Mouse (Mus musculus) gastrocnemius, adult 8-10 months (tissue): Measurements from ENCODE around the gene Unc13a. TPM values are rescaled to one million over a fixed set of nuclear protein-coding genes. Genes with fewer than 3 reads are reported as not detected.

Source experiments
- DNase-seq, 2 experiments: peaks; one replicate each; pipeline ENCODE4 v3.0.0; 2022; ENCODE audit warnings: low spot score in 2 of 2
- total RNA-seq, 4 experiments: library from RNA; stranded (reverse); gene quantifications; 2 replicates each; pipeline ENCODE4 v1.2.4; 2022

Gene Unc13a
- total RNA-seq, 4 experiments from 2014 or later = 0.10 to 0.21 (median 0.20) TPM; not detected in 1

DNA sequence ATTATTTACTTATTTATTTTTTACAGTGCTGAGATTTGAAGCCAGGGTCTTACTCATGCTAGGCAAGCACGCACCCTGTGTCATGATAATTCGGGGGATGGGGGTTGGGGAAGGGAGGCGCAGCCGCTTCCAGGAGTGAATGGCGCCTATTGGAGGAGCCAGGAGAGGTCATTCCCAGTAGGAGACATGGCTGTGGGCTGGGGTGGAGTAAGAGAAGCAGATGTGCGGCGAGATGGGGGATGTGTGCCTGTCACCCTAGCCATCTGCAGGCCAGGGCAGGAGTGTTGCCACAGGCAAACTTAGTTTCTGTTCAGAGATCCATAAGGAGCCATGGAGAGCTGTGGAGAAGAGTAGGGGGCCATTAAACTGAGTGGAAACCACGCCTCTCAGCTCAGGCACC is 16.1 kb upstream of the Unc13a start:
- no peak for DNase-seq

DNA sequence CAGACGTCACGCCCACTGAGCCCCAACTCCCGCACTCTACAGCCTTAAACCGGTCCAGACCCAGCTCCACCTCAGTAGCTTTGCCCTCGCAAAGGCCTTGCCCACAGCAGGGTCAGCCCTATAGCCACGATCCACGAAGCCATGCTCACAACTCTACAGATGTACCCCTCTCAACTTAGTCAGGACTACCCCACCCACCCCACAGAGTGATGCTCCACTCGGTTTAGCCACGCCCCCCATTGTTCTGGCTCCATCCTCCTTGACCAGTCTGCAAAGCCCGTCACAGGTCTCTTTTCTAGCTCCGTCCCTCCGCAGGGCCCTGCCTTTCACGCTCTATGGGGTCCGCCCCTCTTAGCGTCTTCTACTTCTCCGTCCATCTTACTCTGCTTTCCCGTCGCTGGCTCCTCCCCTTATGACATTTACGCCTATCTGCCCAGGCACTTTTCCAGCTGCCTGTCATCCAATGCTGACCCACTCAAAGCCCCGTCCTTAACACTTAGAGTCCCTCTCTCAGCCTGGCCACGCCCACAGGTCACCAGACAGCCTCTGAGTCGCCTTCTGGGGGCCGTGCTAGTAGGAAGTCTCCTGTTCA is 14.7 kb upstream of the Unc13a start:
- no peak for DNase-seq

DNA sequence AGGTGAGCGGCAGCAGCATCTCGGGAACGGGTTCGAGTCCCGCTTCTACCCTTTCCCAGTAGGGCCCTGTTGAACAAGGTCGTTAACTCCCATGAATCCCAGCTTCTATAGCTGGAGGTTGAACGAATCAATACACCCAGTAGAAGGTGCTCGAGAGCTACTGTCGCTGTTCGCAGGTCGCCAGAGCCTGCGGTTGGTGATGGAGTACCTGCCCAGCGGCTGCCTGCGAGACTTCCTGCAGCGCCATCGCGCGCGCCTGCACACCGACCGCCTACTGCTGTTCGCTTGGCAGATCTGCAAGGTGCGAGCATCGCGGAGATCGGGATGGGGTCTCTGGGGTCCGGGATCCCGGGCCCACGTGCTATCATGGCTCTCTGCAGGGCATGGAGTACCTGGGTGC is 14.0 kb upstream of the Unc13a start:
- DNase-seq = no peak

DNA sequence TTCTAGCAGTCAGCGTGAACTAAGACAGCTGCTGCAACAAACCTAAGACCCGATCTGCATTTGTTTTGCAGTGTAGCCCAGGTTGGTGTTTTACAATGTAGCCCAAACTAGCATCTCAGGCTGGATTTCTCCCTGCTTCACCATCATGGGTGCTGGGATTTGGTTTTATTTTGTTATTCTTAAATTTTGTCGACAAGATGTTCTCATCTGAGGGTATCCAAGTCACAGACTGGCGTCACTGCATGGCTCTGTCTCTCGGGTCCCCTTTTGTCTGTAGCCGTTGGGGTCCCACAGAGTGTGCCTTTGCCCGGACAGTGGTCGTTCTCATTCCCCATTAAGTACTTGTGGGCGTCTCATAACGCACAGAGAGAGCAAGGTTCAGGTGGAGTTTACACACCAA is 13.1 kb upstream of the Unc13a start:
- no peak for DNase-seq

DNA sequence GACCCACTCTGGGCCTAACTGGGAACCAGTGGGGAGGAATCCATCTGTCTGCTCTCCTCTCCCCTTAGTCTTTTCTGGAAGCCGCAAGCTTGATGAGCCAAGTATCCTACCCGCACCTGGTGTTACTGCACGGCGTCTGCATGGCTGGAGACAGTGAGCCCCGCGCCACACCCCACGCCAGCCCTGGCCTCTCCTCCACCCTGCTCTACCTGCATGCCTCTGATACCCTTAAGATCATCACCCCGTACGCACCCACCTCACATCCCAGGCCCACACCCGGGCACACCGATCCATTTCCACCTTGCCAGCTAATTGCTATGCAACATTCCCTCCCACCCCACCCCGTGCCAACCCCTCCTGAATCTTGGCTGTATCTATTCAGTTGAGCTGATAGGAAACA is 11.3 kb upstream of the Unc13a start:
- DNase-seq = no peak

DNA sequence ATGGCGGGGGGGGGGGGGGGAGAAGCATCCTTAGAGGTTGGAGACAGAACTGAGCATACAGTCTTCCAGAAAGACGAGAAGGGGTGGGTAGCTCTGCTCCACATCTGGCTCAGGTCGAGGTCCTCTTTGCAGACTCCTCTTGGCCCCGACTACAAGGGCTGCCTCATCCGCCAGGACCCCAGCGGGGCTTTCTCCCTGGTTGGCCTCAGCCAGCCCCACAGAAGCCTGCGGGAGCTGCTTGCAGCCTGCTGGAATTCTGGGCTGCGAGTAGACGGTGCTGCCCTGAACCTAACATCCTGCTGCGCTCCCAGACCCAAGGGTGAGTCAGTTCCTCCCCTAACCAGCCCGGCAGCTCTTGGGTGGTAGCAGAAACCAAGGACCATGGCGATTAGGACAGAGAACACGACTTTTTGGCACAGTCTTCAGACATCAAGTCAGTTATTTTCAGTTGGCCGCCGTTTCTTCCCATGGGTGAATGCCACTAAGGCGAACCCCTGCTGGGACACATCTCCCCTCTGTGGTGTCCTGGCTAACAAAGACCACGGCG is 9.9 kb upstream of the Unc13a start:
- DNase-seq = no peak

DNA sequence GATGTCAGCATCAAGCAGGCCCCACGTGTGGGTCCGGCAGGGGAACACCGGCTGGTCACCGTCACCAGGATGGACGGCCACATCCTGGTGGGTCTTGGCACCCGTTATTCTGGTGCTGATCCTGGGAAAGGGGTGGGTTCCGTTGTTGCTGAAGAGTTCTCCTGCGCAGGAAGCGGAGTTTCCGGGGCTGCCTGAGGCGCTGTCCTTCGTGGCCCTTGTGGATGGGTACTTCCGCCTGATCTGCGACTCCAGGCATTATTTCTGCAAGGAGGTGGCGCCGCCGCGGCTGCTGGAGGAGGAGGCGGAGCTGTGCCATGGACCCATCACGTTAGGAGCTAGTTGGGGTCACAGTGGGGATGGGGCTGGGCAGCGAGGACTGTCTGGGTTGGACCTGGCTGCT is 8.9 kb upstream of the Unc13a start:
- DNase-seq = no peak

DNA sequence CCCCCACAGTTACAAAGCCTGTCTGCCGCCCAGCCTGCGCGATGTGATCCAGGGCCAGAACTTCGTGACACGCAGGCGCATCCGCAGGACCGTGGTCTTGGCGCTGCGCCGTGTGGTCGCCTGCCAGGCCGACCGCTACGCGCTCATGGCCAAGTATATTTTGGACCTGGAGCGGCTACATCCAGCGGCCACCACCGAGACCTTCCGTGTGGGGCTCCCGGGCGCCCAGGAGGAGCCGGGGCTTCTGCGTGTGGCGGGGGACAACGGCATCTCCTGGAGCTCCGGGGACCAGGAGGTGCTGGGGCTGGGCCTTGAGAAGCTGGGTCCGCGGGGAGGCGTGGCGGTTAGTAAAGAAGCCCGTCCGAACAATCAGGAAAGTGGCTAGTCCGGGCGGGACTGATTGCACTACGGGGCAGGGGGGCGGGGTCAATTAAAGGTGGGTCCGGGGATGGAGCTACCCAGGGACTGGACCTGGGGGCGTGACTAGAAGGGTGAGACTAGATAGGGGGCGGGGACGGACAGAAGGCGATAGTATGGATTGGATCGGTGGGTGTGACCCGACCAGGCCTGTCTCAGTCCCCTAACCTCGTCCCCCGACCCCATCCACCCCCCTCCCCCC is 8.1 kb upstream of the Unc13a start:
- DNase-seq = no peak

DNA sequence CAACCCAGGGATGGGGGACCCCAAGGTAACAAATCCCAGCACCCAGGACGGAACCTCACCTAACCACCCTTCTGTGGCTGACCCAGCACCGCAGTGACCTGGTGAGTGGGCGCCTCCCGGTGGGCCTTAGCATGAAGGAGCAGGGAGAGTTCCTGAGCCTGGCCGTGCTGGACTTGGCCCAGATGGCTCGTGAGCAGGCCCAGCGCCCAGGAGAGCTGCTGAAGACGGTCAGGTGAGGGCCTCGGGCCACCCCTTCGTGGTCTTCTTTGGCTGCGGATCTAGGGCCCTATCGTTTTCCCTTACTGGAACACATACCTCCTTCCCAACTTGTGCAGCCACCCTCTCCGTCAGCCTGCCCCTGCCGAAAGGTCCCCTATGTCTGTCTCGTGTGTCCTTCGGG is 7.6 kb upstream of the Unc13a start:
- no peak for DNase-seq

DNA sequence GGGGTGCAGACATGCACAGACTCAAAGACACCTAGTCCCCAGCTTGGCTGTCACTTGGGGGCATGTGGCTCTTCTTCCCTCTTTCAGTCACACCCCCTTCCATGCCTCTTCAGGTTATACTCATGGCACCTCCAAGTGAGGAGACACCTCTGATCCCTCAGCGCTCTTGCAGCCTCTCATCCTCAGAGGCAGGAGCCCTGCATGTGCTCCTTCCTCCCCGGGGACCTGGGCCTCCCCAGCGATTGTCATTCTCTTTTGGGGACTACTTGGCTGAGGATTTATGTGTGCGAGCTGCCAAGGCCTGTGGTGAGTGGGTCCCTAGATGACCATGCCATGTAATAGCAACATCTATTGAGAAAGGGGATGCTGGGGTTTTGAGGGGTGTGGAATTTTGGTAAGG is 6.7 kb upstream of the Unc13a start:
- no peak for DNase-seq

DNA sequence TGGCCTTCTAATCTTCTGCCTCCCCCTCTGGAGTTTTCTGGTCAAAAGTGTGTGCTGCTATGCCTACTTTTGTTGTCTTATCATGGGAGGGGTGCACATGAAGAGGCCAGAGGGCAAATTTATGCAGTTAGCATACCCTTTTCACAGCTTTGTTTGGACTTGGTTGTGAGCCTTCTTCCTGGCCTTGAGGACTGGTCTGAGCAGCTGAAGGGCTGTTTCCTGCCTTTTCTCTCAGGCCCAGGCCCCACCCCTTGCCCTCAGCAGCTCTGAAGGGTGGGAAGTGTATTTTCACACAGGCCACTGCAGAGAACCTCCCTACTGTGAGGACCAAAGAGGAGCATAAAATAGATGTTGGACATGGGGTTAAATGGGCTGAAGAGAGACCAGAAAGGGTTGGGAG is 6.0 kb upstream of the Unc13a start:
- DNase-seq = no peak

DNA sequence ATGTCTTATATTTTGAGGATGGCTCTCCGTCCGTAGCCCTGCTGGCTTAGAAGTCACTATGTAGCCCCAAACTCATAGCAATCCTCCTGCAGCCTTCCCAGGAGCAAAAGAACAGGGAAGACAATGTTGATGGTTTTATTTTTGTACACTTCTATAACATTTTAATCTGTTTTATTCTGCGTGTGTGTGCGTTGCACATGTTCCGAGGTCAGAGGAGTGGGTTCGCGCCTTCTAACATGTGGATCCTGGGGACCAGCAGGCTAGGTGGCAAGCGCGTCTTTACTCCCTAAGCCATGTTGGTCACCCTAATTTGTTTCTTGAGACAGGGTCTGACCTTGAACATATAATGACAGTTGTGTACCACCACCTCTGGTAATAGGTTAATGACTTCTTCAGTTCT is 5.2 kb upstream of the Unc13a start:
- DNase-seq = no peak

DNA sequence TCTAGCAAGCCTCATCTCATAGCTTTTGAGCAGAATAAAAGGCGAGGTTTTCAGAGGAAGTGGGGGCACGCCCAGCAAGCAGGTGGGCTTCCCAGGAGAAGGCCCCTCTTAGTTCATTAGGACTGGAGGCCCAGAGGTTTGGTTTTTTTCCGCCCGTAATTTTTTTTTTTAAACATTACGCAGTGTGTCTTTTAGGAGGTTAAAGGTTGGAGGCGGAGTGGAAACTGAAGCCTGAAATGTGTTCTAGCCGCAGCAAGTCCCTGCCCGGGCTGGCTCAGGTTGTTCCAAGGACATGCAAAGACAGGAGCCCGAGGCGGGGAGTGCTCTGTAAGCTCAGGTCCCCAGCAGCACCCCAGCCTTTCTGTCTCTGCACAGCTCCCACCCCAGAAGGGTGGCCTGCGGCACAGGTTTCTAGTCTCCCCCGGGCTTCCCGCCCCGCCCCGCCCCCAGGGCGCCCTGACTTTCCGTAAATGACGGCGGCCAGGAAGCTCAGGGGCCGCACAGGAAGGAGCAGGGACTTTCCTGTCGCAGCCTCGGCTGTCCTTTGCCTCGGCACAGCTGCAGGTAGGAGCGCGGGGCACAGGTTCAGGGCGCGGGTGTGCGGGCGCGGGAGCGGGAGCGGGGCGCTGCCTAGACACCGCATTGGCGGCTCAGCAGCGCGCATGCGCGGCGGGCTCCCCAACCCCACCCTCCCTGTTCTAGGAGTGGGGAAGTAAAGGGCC is 4.6 kb upstream of the Unc13a start, which contains the start of gene Jak3:
Gene Jak3 (plus strand): TSS at position 277 of the 722 bp plus-strand sequence.
- DNase-seq = no peak

DNA sequence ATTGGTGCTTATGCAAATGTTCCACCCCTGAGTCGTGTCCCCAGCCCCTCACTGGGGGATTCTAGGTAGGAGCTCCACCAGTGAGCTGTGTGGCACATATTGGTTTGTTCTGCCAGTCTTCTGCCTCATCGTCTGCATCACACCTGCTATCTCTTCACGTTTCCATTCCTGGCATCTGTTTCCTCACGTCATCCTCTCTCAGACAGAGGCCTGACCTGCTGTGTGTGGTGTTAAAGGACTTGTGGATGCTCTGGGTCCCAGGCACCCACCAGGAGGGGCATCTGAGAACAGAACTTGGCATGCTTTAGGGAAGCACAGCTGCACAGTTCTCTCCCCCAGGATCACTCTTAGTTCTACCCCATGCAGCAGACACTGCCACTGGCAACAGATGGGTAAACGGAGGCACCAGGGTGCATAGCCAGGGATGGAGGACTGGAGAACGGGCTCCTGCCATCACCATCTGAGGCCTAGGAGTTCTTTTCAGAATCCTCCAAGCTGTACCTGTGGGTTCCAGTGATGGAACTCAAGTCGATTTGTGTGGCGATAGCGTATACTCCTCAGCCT is 4.0 kb upstream of the Unc13a start:
- DNase-seq = no peak

DNA sequence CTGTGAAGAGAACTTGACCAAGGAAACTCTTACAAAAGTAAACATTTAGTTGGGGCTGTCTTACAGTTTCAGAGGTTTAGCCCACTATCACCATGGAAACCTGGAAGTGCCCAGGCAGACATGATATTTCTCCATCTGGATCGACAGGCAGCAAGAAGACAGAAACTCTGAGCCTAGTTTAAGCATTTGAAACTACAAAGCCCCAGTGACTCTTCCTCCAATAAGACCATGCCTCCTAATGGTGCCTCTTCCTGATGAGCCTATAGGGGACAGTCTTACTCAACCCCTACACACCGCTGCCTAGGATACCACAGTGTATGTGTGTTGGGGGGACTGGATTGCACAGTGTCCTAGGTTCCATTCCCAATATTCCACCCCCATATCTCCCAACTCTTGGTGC is 2.5 kb upstream of the Unc13a start:
- no peak for DNase-seq

DNA sequence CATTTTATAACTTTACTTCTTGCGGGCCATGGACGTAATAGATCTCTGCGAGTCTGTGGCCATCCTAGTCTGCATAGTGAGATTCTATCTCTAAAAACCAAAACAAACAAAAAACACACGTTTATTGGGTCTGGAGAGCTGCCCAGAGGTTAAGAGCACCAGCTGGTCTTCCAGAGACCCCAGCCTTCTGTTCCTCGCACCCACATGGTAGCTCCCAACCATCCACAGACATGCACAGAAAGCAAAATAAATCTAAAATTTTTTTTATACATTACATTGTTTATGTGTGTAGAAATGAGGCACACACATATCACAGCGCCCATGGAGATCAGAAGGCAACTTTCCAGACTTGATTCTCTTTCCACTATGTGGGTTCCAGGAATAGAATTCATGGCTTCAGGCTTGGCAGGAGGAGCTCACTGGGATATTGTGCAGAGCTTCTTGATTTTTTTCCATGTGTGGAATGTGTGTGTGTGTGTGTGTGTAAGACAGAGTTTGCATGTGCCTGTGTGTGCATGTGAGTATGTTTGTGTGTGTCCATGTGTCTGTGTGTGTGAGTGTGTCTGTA is 695 bp upstream of the Unc13a start:
- DNase-seq = no peak

DNA sequence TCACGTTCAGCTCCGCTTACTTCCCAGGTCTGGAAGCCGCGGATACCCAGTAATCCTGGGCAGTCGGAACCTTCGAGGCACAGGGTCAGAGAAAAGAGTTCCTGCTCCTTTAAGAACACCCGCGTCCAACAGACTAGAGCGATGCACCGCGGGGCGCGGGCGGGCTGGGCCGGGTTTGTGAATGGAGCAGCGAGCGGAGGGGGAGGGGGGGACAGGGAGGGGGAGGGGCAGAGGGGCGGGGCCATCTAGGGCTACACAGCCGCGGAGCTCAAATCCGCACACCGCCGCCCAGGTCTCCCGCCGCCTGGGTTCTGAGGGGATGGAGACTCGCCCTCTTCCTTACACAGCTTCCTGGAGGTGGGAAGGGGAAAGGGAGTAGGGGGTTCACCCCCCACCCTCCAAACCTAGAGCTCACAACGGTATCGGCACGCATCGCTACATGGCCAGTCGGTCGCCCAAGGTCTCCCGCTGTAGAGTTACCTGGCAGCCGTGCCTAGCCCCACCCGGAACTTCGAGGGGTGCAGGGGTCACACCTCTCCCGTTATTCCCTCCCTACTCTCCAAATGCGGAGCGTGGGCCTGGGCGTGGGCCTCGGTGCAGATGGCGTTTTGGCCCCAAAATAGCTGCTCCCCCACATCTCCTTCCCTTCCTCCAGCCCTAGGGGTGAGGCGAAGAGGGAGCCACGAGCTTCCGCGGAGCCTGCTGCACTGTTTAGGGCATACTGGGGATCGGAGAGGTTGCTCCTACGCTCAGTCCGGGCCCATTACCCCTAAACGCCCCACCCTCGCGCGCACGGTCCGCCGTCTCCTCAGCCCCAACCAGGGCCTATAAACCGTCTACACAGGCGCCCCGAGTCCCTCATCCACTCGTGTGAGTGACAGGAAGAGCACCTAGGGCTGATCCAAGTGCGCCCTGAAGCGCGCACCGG is 672 bp downstream of the Unc13a start:
- no peak for DNase-seq

DNA sequence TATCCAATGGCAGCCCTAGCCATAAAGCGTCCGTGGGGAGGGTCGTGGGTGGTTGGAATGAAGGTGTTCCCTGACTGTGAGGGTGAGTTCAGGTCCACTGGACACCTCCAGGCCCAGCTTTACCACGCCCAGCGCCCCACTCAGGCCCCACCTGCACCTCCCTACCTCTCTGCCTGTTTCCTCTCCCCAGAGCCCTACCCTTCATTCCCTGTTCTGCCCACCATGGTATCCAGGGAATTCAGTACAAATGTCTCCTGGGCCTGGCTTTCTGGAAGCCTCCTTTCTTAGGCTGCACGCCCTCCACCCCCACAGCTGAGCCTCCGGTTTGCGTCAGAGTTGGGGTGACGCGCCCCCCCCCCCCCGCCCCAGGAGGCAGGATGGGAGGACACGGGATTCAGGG is 1.4 kb downstream of the Unc13a start:
- no peak for DNase-seq

DNA sequence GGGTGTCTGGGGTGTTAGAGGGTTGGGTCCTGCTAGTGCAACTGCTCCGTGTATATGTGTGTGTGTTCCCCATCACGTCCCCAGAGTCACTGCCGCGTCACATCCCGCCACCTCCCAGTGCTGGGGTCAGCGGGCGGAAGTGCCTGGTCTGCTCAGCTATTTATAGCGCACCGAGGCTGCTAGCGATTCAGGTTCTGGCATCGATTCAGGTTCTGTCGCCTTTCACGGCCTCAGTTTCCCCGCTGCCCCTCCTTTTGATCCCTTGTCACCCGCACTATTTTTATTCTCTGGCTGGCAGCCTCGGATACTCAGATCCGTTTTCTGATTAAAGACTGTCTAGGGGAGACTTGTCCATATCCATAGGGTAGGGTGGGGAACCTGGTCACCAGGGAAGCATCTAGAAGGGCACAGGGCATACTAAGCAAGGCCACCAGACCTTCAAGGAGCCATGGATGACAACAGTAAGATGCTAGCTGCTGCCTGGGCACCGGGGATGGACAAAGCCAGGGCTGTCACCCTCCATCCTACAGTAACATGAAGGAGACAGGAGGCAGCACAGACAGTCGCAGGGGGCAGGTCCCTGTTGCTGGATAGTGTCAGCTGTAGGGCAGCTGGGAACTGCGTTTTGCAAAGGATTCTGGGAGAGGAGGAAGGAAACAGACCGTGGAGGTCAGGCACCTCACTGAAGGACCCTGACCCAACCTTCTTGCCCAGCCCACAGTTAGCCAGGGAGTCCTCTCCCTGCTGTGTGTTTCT is 3.2 kb downstream of the Unc13a start:
- no peak for DNase-seq

DNA sequence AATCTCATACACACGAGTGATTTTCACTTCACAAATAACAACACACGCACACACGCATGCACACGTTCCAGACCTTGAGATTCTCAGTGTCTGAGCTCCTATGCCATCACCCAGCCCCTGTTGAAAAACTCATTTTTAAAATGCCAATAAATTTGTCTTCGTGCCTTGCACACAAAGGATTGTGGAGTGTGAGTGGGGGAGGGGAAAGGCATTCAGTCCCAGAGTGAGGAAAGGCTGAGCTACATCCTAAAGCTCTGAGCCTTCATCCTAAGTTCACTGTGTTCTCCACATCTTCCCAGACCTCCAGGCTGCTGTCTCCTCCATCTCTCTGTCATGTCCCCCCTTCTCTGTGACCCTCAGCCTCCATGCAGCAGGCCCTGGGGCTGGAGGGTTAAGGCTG is 4.3 kb downstream of the Unc13a start:
- no peak for DNase-seq
